In the genomic region with DNA sequence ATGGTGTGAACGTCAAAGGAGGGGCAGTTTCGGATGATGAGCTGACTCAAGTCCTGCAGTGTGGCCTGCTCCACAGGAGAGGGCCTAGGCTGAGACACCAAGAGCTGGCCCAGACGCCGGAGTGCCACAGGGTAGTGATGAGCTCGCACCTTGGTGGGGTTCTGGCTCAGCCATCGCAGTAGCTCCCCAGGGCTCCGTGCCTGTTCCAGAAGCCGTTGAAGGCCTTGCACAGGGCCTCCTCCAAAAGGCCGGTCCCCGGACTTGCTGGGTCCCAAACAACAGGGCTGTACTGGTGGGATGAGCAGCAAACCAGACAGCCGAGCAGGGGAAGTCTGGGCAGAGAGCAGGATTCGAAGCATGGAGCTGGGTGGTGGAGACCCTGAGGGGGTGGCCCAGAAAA, we compare ENCODE assay signal across 8 mouse cellular contexts. TPM values are rescaled to one million over a fixed set of nuclear protein-coding genes. Genes with fewer than 3 reads are reported as not detected.
DNase-seq lines count a peak whose midpoint lies in the region; ATAC-seq lines count a peak whose summit lies in the region.

No protein-coding gene starts in this region.

- H3K4me3 ChIP-seq in kidney, embryonic 14.5 days (ENCODE audit: low read length), result peak overlapping the region; percentile 68
- peak overlapping the region; percentile 93 for H3K4me3 ChIP-seq in hindbrain, embryonic 13.5 days
- H3K4me3 ChIP-seq in midbrain, embryonic 15.5 days, result peak overlapping the region; percentile 74

- no peaks in the 10 kb centered on the region for H3K9me3 ChIP-seq in kidney, embryonic 14.5 days (ENCODE audit: control insufficient read depth, low read length)
- H3K9me3 ChIP-seq in hindbrain, embryonic 13.5 days, result no peaks in the 10 kb centered on the region
- H3K9me3 ChIP-seq in midbrain, embryonic 15.5 days, result no peaks in the 10 kb centered on the region

- 84% methylated on average over 12 of the region's 12 CpGs for WGBS in kidney, embryonic 14.5 days
- 88% methylated on average over 12 of the region's 12 CpGs for WGBS in hindbrain, embryonic 13.5 days
- 85% methylated on average over 12 of the region's 12 CpGs for WGBS in midbrain, embryonic 15.5 days

- peak overlapping the region; percentile 52 for H3K4me2 ChIP-seq in kidney, embryonic 14.5 days (replicated peaks; ENCODE audit: low read depth, low read length)
- H3K4me2 ChIP-seq in hindbrain, embryonic 13.5 days, result peak overlapping the region; percentile 95
- peak overlapping the region; percentile 96 for H3K4me2 ChIP-seq in midbrain, embryonic 15.5 days

- H3K27ac ChIP-seq in kidney, embryonic 14.5 days (ENCODE audit: low read depth, low read length), result no peak overlapping the region
- no peak overlapping the region for H3K27ac ChIP-seq in hindbrain, embryonic 13.5 days
- H3K27ac ChIP-seq in midbrain, embryonic 15.5 days, result no peak overlapping the region

- peaks cover 15% of the 10 kb centered on the region for H3K4me1 ChIP-seq in kidney, embryonic 14.5 days (ENCODE audit: control insufficient read depth, insufficient read depth, low read length)
- H3K4me1 ChIP-seq in hindbrain, embryonic 13.5 days (replicated peaks), result peaks cover 41% of the 10 kb centered on the region
- H3K4me1 ChIP-seq in midbrain, embryonic 15.5 days, result peaks cover 36% of the 10 kb centered on the region

- no peaks in the 10 kb centered on the region for H3K27me3 ChIP-seq in kidney, embryonic 14.5 days (ENCODE audit: control insufficient read depth, insufficient read depth, low read length)
- no peaks in the 10 kb centered on the region for H3K27me3 ChIP-seq in hindbrain, embryonic 13.5 days
- no peaks in the 10 kb centered on the region for H3K27me3 ChIP-seq in midbrain, embryonic 15.5 days (replicated peaks)

- peaks cover 47% of the 10 kb centered on the region for H3K36me3 ChIP-seq in kidney, embryonic 14.5 days (ENCODE audit: control insufficient read depth, insufficient read depth, low read length)
- peaks cover 50% of the 10 kb centered on the region for H3K36me3 ChIP-seq in hindbrain, embryonic 13.5 days
- 0 out of 2 replicates have a peak, but pooled peaks cover 3% of the 10 kb centered on the region for H3K36me3 ChIP-seq in midbrain, embryonic 15.5 days (replicated peaks)

- ATAC-seq in kidney, embryonic 14.5 days (ENCODE audit: low FRiP score, low TSS enrichment), result no peak
- ATAC-seq in hindbrain, embryonic 13.5 days (ENCODE audit: low FRiP score), result no peak
- ATAC-seq in midbrain, embryonic 15.5 days (replicated peaks), result no peak
- ATAC-seq in frontal cortex, adult (ENCODE audit: low TSS enrichment), result no peak

- peak overlapping the region; percentile 90 for H3K9ac ChIP-seq in kidney, embryonic 14.5 days (ENCODE audit: low read depth, low read length)
- H3K9ac ChIP-seq in hindbrain, embryonic 13.5 days, result peak overlapping the region; percentile 97
- H3K9ac ChIP-seq in midbrain, embryonic 15.5 days, result peak overlapping the region; percentile 90

- intact Hi-C loops in gastrocnemius, postnatal 14 days (cut with DNase I; ENCODE audit: low total_unique reads), result no loop called here

- DNase-seq in kidney, postnatal 14 days, result no peak
- peak; percentile 59 to 62 for DNase-seq in cerebellum, postnatal 14 days
- DNase-seq in layer of hippocampus, adult 9-11 months, result no peak
- DNase-seq in gastrocnemius, postnatal 14 days, result no peak

RNA-seq across cellular contexts. Expression of a gene that starts 1.2 kb away (rescaled TPM):
- polyA plus RNA-seq in kidney, embryonic 14.5 days (2014; fragmentation: Nextera tagmentation; extraction: Ambion mirVana), result 104 and 105 TPM in 2 replicates
- polyA plus RNA-seq in hindbrain, embryonic 13.5 days (2015; fragmentation: Nextera tagmentation; extraction: Ambion mirVana), result 88.1 and 96.1 TPM in 2 replicates
- 96.6 and 104 TPM in 2 replicates for polyA plus RNA-seq in midbrain, embryonic 15.5 days (2015; fragmentation: Nextera tagmentation; extraction: Ambion mirVana)
- 100 to 1,000 TPM; 132 to 146 TPM for total RNA-seq in gastrocnemius, postnatal 14 days (2021)

RNA-seq across cellular contexts. Expression of a gene that starts 3.7 kb away (rescaled TPM):
- polyA plus RNA-seq in kidney, embryonic 14.5 days (2014; fragmentation: Nextera tagmentation; extraction: Ambion mirVana), result 23.8 and 25.7 TPM in 2 replicates
- polyA plus RNA-seq in hindbrain, embryonic 13.5 days (2015; fragmentation: Nextera tagmentation; extraction: Ambion mirVana), result 51.9 and 57.4 TPM in 2 replicates
- polyA plus RNA-seq in midbrain, embryonic 15.5 days (2015; fragmentation: Nextera tagmentation; extraction: Ambion mirVana), result 62.9 and 63.7 TPM in 2 replicates
- 10 to 100 TPM; 11.4 to 13.7 TPM for total RNA-seq in gastrocnemius, postnatal 14 days (2021)

RNA-seq across cellular contexts. Expression of a gene that starts 8.1 kb away (rescaled TPM):
- polyA plus RNA-seq in kidney, embryonic 14.5 days (2014; fragmentation: Nextera tagmentation; extraction: Ambion mirVana), result 19.7 and 24.7 TPM in 2 replicates
- polyA plus RNA-seq in hindbrain, embryonic 13.5 days (2015; fragmentation: Nextera tagmentation; extraction: Ambion mirVana), result 47.8 and 50.3 TPM in 2 replicates
- polyA plus RNA-seq in midbrain, embryonic 15.5 days (2015; fragmentation: Nextera tagmentation; extraction: Ambion mirVana), result 122 and 124 TPM in 2 replicates
- total RNA-seq in gastrocnemius, postnatal 14 days (2021), result 10 to 100 TPM; 44.7 to 49.8 TPM

RNA-seq across cellular contexts. Expression of a gene that starts 20.3 kb away (rescaled TPM):
- 21.6 and 26.8 TPM in 2 replicates for polyA plus RNA-seq in kidney, embryonic 14.5 days (2014; fragmentation: Nextera tagmentation; extraction: Ambion mirVana)
- 22.5 and 28.5 TPM in 2 replicates for polyA plus RNA-seq in hindbrain, embryonic 13.5 days (2015; fragmentation: Nextera tagmentation; extraction: Ambion mirVana)
- polyA plus RNA-seq in midbrain, embryonic 15.5 days (2015; fragmentation: Nextera tagmentation; extraction: Ambion mirVana), result 23.1 and 26.1 TPM in 2 replicates
- total RNA-seq in gastrocnemius, postnatal 14 days (2021), result 10 to 100 TPM; 21.7 to 22.8 TPM

RNA-seq across cellular contexts. Expression of a gene that starts 20.6 kb away (rescaled TPM):
- polyA plus RNA-seq in kidney, embryonic 14.5 days (2014; fragmentation: Nextera tagmentation; extraction: Ambion mirVana), result 45.5 and 60.2 TPM in 2 replicates
- polyA plus RNA-seq in hindbrain, embryonic 13.5 days (2015; fragmentation: Nextera tagmentation; extraction: Ambion mirVana), result 104 and 106 TPM in 2 replicates
- polyA plus RNA-seq in midbrain, embryonic 15.5 days (2015; fragmentation: Nextera tagmentation; extraction: Ambion mirVana), result 120 and 121 TPM in 2 replicates
- 10 to 100 TPM; 12.4 to 13.4 TPM for total RNA-seq in gastrocnemius, postnatal 14 days (2021)

Comparison
In these comparisons a context has a peak if more than half of its experiments do, and no peak if none do; other contexts are left out.
1. DNase-seq: peak in cerebellum, postnatal 14 days (2 of 2); none in kidney, postnatal 14 days (single experiment), layer of hippocampus, adult 9-11 months (single experiment) and gastrocnemius, postnatal 14 days (single experiment).
2. Peak in every context shown above with its lines, with median percentiles within 50 percentile points of each other: H3K4me2 ChIP-seq, H3K4me3 ChIP-seq and H3K9ac ChIP-seq.